Mouse (Mus musculus): ENCODE data around the gene 1700018G05Rik. TPM values are rescaled to one million over a fixed set of nuclear protein-coding genes. Genes with fewer than 3 reads are reported as not detected.
A peak's percentile ranks its signal among the peaks of the same experiment; 100 is the strongest.

The 1700018G05Rik gene
- polyA plus RNA-seq, 1 experiment, result not detected

GRCm38 (mm10) chrX:102958917-102959316 is 30.7 kb downstream of the 1700018G05Rik start:
- 23% methylated on average over 4 of the region's 4 CpGs for WGBS
- Histone ChIP-seq H3K4me3 (replicated peaks; ENCODE audit: insufficient read depth, low read depth, low read length) (no peak overlapping the region), H3K4me1 (ENCODE audit: control insufficient read depth, insufficient read depth, low read length) (no peaks in the 10 kb centered on the region), H3K27me3 (ENCODE audit: control insufficient read depth, insufficient read depth, low read length) (no peaks in the 10 kb centered on the region), H3K27ac (ENCODE audit: insufficient read depth, low read length) (no peak overlapping the region)
- DNase-seq, result peak; percentile 28 to 35
- TF ChIP-seq POLR2A (IDR thresholded peaks at IDR 0.05; ENCODE audit: borderline replicate concordance, insufficient read depth, low read length) (no peak), CTCF (IDR thresholded peaks at IDR 0.05; ENCODE audit: borderline replicate concordance, insufficient read depth, low read depth, low read length) (peak; percentile 19; the same call in 1 of the 2 replicates)

DNA sequence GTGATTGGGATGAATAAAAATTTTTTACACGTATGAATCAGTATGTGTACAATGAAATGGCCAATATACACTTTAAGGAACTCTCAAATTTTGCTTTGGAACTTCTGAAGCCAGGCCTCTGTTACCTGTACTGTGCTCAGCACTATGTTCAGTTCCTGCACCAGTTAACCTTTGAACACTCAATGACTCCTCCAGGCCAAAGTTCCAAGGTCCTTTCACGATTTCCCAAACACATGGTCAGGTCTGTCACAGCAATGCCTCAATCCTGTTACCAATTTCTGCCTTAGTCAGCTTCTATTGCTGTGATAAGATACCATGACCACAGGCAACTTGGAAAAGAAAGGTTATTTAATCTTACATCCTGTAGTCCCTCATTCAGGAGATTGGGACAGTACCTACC is 32.4 kb downstream of the 1700018G05Rik start:
- DNase-seq, result no peak
- Histone ChIP-seq H3K4me1 (ENCODE audit: control insufficient read depth, insufficient read depth, low read length) (no peaks in the 10 kb centered on the region), H3K27ac (ENCODE audit: insufficient read depth, low read length) (no peak overlapping the region), H3K4me3 (replicated peaks; ENCODE audit: insufficient read depth, low read depth, low read length) (no peak overlapping the region), H3K27me3 (ENCODE audit: control insufficient read depth, insufficient read depth, low read length) (no peaks in the 10 kb centered on the region)
- WGBS, result 73% methylated on average over 2 of the region's 2 CpGs
- TF ChIP-seq CTCF (IDR thresholded peaks at IDR 0.05; ENCODE audit: borderline replicate concordance, insufficient read depth, low read depth, low read length) (no peak), POLR2A (IDR thresholded peaks at IDR 0.05; ENCODE audit: borderline replicate concordance, insufficient read depth, low read length) (no peak)

Other genes starting within 250 kb of the 1700018G05Rik start
- gene Gm3880, start 241.4 kb upstream of the 1700018G05Rik start, polyA plus RNA-seq (2012; rRNA removed), result not detected in 2 replicates
- not detected in 2 replicates for gene Gm9112, start 220.7 kb upstream of the 1700018G05Rik start, polyA plus RNA-seq (2012; rRNA removed)
- gene Dmrtc1b, start 220.5 kb upstream of the 1700018G05Rik start, polyA plus RNA-seq (2012; rRNA removed), result not detected in 2 replicates
- not detected in 2 replicates for gene Dmrtc1c1, start 125.4 kb upstream of the 1700018G05Rik start, polyA plus RNA-seq (2012; rRNA removed)
- not detected in 2 replicates for gene Dmrtc1c2, start 73.8 kb upstream of the 1700018G05Rik start, polyA plus RNA-seq (2012; rRNA removed)
- not detected in 2 replicates for gene 1700031F05Rik, start 60.4 kb upstream of the 1700018G05Rik start, polyA plus RNA-seq (2012; rRNA removed)
- 3.7 and 3.8 TPM in 2 replicates for gene Dmrtc1a, start 19.7 kb upstream of the 1700018G05Rik start, polyA plus RNA-seq (2012; rRNA removed)
- gene 1700011M02Rik, start 19.5 kb upstream of the 1700018G05Rik start, polyA plus RNA-seq (2012; rRNA removed), result not detected in 2 replicates

Data from cerebellum, adult 2 months (tissue).